Mouse (Mus musculus) heart, embryonic 16.5 days (tissue): ENCODE measurements around the gene Kcnip1. TPM values are rescaled to one million over a fixed set of nuclear protein-coding genes. Genes with fewer than 3 reads are reported as not detected.

Experiments used
- ATAC-seq: fragments of 200-750 bp; cut with Nextera tagmentation; replicated peaks from 2 replicates; pipeline ENCODE4 v1.8.0; 2017; ENCODE audit warnings: moderate number of reproducible peaks; ENCODE audit not compliant: insufficient read depth, low FRiP score; ENCODE audit errors: extremely low read depth
- H3K27ac ChIP-seq: fragments of 300-500 bp; sonication (generic); 2 replicates; pipeline ENCODE4 v1.5.1; 2014; ENCODE audit warnings: mild to moderate bottlenecking, low read length, control low read depth, moderate library complexity
- H3K27me3 ChIP-seq: fragments of 300-500 bp; sonication (generic); 2 replicates; pipeline ENCODE4 v1.6.1; 2014; ENCODE audit warnings: low read length, mixed read lengths; ENCODE audit not compliant: control insufficient read depth, insufficient read depth
- H3K36me3 ChIP-seq: fragments of 300-500 bp; sonication (generic); 2 replicates; pipeline ENCODE4 v1.6.1; 2014; ENCODE audit not compliant: control insufficient read depth, insufficient read depth
- H3K4me1 ChIP-seq: fragments of 300-500 bp; sonication (generic); 2 replicates; pipeline ENCODE4 v1.6.1; 2014; ENCODE audit warnings: low read length, mixed read lengths; ENCODE audit not compliant: control insufficient read depth, insufficient read depth
- H3K4me2 ChIP-seq: fragments of 300-500 bp; sonication (generic); 2 replicates; pipeline ENCODE4 v1.6.1; 2014; ENCODE audit warnings: low read depth, mild to moderate bottlenecking, control low read depth, low read length
- H3K4me3 ChIP-seq: fragments of 300-500 bp; sonication (generic); 2 replicates; pipeline ENCODE4 v1.5.1; 2014; ENCODE audit warnings: mild to moderate bottlenecking, control low read depth, low read length
- H3K9ac ChIP-seq: fragments of 300-500 bp; sonication (generic); 2 replicates; pipeline ENCODE4 v1.6.1; 2014; ENCODE audit warnings: low read length, control low read depth
- H3K9me3 ChIP-seq: fragments of 300-500 bp; sonication (generic); replicated peaks from 2 replicates; pipeline ENCODE4 v1.6.1; 2016; ENCODE audit warnings: low read length; ENCODE audit not compliant: control insufficient read depth
- WGBS: fragments of 180-500 bp; shearing (Covaris S2); extraction: QIAGEN DNeasy Blood & Tissue Kit; methylation state at CpG from one replicate; pipeline ENCODE4 v1.1.7; 2014; 5-methylcytosine and 5-hydroxymethylcytosine counted together
- polyA plus RNA-seq: library from polyadenylated mRNA; unstranded; fragments of >200 nt; fragmentation: Nextera tagmentation; extraction: Ambion mirVana; gene quantifications from 2 replicates; pipeline ENCODE4 v1.2.1, GENCODE M21; 2015

Gene Kcnip1
- polyA plus RNA-seq, 1 experiment from 2014 or later = 0.20 TPM

GRCm38 (mm10) chr11:33885981-33886380 lies 107.0 kb downstream of the Kcnip1 start:
- Histone ChIP-seq H3K9me3 (no peaks in the 10 kb centered on the region), H3K36me3 (no peaks in the 10 kb centered on the region), H3K4me2 (no peak overlapping the region), H3K9ac (no peak overlapping the region), H3K4me1 (no peaks in the 10 kb centered on the region), H3K4me3 (no peak overlapping the region), H3K27ac (no peak overlapping the region), H3K27me3 (no peaks in the 10 kb centered on the region)
- WGBS = 66% methylated on average over 4 of the region's 4 CpGs
- no peak for ATAC-seq

DNA sequence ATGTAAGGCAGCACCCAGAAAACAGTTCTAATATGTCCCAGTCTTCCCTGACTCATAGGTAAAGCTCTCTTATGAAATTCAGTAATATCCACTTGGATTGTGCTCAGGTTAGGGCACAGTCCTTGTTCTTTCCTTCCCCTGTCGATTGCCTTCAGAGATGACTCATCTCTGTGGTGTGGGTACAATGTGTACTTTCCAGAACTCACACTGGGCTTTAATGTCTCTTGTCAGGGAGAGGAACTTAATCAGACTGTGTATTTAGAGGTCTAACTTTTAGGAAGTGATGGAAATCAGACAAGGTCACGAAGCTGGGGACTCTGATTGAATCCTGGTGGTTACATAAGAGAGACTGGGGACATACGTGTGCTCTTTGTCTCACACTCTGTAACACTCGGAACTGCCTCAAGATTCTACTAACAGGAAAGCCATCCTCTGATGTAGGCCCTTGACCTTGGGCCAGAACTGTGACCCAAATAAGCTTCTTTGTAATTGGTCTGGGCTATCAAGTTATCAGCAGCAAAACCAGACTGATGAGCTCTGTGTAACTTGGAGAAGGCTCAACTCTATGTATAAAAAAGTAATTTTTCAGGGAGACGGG lies 110.1 kb downstream of the Kcnip1 start:
- no peaks in the 10 kb centered on the region for H3K4me1 ChIP-seq
- no peak overlapping the region for H3K27ac ChIP-seq
- H3K4me3 ChIP-seq = no peak overlapping the region
- ATAC-seq = no peak
- H3K9me3 ChIP-seq = no peaks in the 10 kb centered on the region
- no peaks in the 10 kb centered on the region for H3K27me3 ChIP-seq
- WGBS = 63% methylated on average over 5 of the region's 5 CpGs
- no peak overlapping the region for H3K4me2 ChIP-seq
- no peak overlapping the region for H3K9ac ChIP-seq
- no peaks in the 10 kb centered on the region for H3K36me3 ChIP-seq

GRCm38 (mm10) chr11:33874925-33875324 lies 118.0 kb downstream of the Kcnip1 start:
- Histone ChIP-seq H3K4me3 (no peak overlapping the region), H3K27ac (no peak overlapping the region), H3K4me2 (no peak overlapping the region), H3K9ac (no peak overlapping the region), H3K9me3 (peaks cover 3% of the 10 kb centered on the region; the same call in 1 of the 2 replicates), H3K36me3 (no peaks in the 10 kb centered on the region), H3K27me3 (no peaks in the 10 kb centered on the region), H3K4me1 (peaks cover 22% of the 10 kb centered on the region)
- no peak for ATAC-seq

- peaks cover 22% of the 10 kb centered on the region for H3K4me1 ChIP-seq
- 40% methylated on average over 10 of the region's 10 CpGs for WGBS
- ATAC-seq = peak; percentile 87
- no peaks in the 10 kb centered on the region for H3K27me3 ChIP-seq
- H3K27ac ChIP-seq = peak overlapping the region; percentile 33; the same call in 1 of the 2 replicates
- H3K4me3 ChIP-seq = no peak overlapping the region
- no peaks in the 10 kb centered on the region for H3K36me3 ChIP-seq
- H3K9me3 ChIP-seq = peaks cover 3% of the 10 kb centered on the region; the same call in 1 of the 2 replicates
- no peak overlapping the region for H3K9ac ChIP-seq
- H3K4me2 ChIP-seq = no peak overlapping the region
Measured at GRCm38 (mm10) chr11:33873071-33873781, 119.7 kb downstream of the Kcnip1 start.

- Histone ChIP-seq H3K9ac (no peak overlapping the region), H3K4me1 (peaks cover 22% of the 10 kb centered on the region), H3K27me3 (no peaks in the 10 kb centered on the region), H3K27ac (peak overlapping the region; percentile 33), H3K4me2 (no peak overlapping the region), H3K36me3 (no peaks in the 10 kb centered on the region), H3K4me3 (no peak overlapping the region), H3K9me3 (peaks cover 3% of the 10 kb centered on the region; the same call in 1 of the 2 replicates)
- WGBS = 46% methylated on average over 2 of the region's 2 CpGs
- ATAC-seq = no peak
Measured at GRCm38 (mm10) chr11:33872716-33873048, 120.3 kb downstream of the Kcnip1 start.

GRCm38 (mm10) chr11:33871998-33872715 lies 120.8 kb downstream of the Kcnip1 start:
- no peaks in the 10 kb centered on the region for H3K27me3 ChIP-seq
- no peaks in the 10 kb centered on the region for H3K36me3 ChIP-seq
- peaks cover 22% of the 10 kb centered on the region for H3K4me1 ChIP-seq
- WGBS = 31% methylated on average over 9 of the region's 9 CpGs
- no peak overlapping the region for H3K4me3 ChIP-seq
- ATAC-seq = no peak
- peaks cover 3% of the 10 kb centered on the region; the same call in 1 of the 2 replicates for H3K9me3 ChIP-seq
- no peak overlapping the region for H3K4me2 ChIP-seq
- no peak overlapping the region for H3K9ac ChIP-seq
- peak overlapping the region; percentile 33 for H3K27ac ChIP-seq

- no peak for ATAC-seq
- WGBS = 76% methylated on average over 2 of the region's 2 CpGs
- no peaks in the 10 kb centered on the region for H3K27me3 ChIP-seq
Measured at GRCm38 (mm10) chr11:33870246-33870645, 122.7 kb downstream of the Kcnip1 start.

DNA sequence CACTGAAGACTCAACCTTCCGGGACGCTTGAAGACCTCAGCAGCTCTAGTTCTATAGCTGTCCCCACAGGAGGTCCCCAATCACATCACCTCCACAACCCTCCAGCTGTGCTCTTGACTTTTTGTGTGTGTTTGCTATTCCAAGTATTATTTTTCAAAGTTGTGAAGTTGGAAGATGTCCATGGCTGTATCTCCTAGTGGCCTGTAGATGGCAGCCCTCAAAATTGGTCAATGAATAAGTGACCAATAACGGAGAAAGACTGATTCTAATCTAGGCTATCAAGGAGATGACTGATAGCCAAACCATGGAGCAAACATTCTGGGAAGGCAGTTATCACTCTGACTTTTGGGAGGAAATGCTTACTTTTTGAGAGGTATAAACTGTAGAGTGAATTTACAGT lies 123.4 kb downstream of the Kcnip1 start:
- no peak overlapping the region for H3K27ac ChIP-seq
- H3K4me1 ChIP-seq = peaks cover 22% of the 10 kb centered on the region
- no peak overlapping the region for H3K9ac ChIP-seq
- H3K9me3 ChIP-seq = no peaks in the 10 kb centered on the region
- H3K36me3 ChIP-seq = no peaks in the 10 kb centered on the region
- H3K4me3 ChIP-seq = no peak overlapping the region
- no peak for ATAC-seq
- H3K27me3 ChIP-seq = no peaks in the 10 kb centered on the region
- WGBS = 64% methylated on average over 3 of the region's 3 CpGs
- H3K4me2 ChIP-seq = no peak overlapping the region

More at GRCm38 (mm10) chr11:33870246-33870645, 122.7 kb downstream of the Kcnip1 start:
- Histone ChIP-seq H3K4me3 (no peak overlapping the region), H3K4me1 (peaks cover 22% of the 10 kb centered on the region), H3K36me3 (no peaks in the 10 kb centered on the region), H3K27ac (no peak overlapping the region), H3K9me3 (no peaks in the 10 kb centered on the region), H3K4me2 (no peak overlapping the region), H3K9ac (no peak overlapping the region)

DNA sequence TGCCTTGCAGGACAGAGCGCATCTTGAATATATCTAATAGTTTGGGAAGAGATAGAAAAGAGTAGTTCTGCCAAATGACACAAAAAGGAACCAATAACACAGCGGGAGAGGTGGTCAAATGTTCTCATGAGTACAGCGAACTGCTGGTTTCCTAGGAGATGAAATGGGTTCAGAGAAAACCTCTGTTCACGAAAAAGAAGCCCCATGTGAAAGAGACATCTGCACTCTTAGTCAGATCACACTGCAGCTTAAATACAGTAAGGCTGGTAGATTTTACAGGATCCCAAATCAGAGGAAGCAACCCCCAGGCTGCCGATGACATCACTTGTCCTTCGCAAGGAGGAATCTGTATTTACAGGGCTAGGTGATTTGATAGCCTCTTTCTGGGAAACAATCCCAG lies 126.2 kb downstream of the Kcnip1 start:
- Histone ChIP-seq H3K9me3 (no peaks in the 10 kb centered on the region), H3K4me1 (peaks cover 2% of the 10 kb centered on the region; the same call in 1 of the 2 replicates), H3K36me3 (no peaks in the 10 kb centered on the region), H3K4me2 (no peak overlapping the region), H3K4me3 (no peak overlapping the region), H3K27me3 (no peaks in the 10 kb centered on the region), H3K27ac (no peak overlapping the region), H3K9ac (no peak overlapping the region)
- ATAC-seq = no peak
- WGBS = 64% methylated on average over 6 of the region's 6 CpGs
